Mouse (Mus musculus) brain, embryonic 18.5 days (tissue): Measurements from ENCODE around the gene Gm45808.
"Not testable (repeated sequence)": the region's sequence is repeated elsewhere in the genome, so short reads cannot be mapped to it uniquely, and the experiment has no call there.

Experiments used
- DNase-seq: peaks from one replicate; pipeline ENCODE4 v3.0.0-alpha.2; 2012; ENCODE audit warnings: low read depth, low spot score

Gm45808 gene

GRCm38 (mm10) chr7:45509181-45509882 lies 22.7 kb upstream of the Gm45808 start:
- no peak for DNase-seq

GRCm38 (mm10) chr7:45508561-45508960 lies 21.9 kb upstream of the Gm45808 start:
- DNase-seq, result no peak

GRCm38 (mm10) chr7:45507583-45507982 lies 21.0 kb upstream of the Gm45808 start:
- no peak for DNase-seq

- DNase-seq, result no peak
Observed at GRCm38 (mm10) chr7:45498427-45498826, 11.8 kb upstream of the Gm45808 start.

GRCm38 (mm10) chr7:45494548-45494947 lies 7.9 kb upstream of the Gm45808 start:
- DNase-seq, result no peak

- DNase-seq, result no peak
Observed at GRCm38 (mm10) chr7:45492951-45493350, 6.3 kb upstream of the Gm45808 start.

GRCm38 (mm10) chr7:45492225-45492844 lies 5.7 kb upstream of the Gm45808 start:
- DNase-seq, result no peak

- DNase-seq, result no peak
Observed at GRCm38 (mm10) chr7:45491264-45491663, 4.7 kb upstream of the Gm45808 start.

GRCm38 (mm10) chr7:45490822-45491221 lies 4.2 kb upstream of the Gm45808 start:
- no peak for DNase-seq

GRCm38 (mm10) chr7:45489578-45489977 lies 3.0 kb upstream of the Gm45808 start:
- no peak for DNase-seq

- DNase-seq, result no peak
Observed at GRCm38 (mm10) chr7:45488293-45489204, 1.9 kb upstream of the Gm45808 start, which contains the start of gene Dhdh. Gene Dhdh (minus strand): TSS chr7:45488805.

GRCm38 (mm10) chr7:45487861-45488292 lies 1.3 kb upstream of the Gm45808 start:
- no peak for DNase-seq

- DNase-seq, result no peak
Observed at GRCm38 (mm10) chr7:45486158-45486557, 453 bp downstream of the Gm45808 start.

GRCm38 (mm10) chr7:45484985-45485384 lies 1.6 kb downstream of the Gm45808 start:
- not testable (repeated sequence) for DNase-seq

- no peak for DNase-seq
Observed at GRCm38 (mm10) chr7:45482166-45482565, 4.4 kb downstream of the Gm45808 start.

- DNase-seq, result no peak
Observed at GRCm38 (mm10) chr7:45481374-45481927, 5.2 kb downstream of the Gm45808 start, which contains the start of gene Tulp2. Gene Tulp2 (plus strand): TSS chr7:45481877.

GRCm38 (mm10) chr7:45480310-45480709 lies 6.3 kb downstream of the Gm45808 start:
- not testable (repeated sequence) for DNase-seq

- no peak for DNase-seq
Observed at GRCm38 (mm10) chr7:45478774-45479173, 7.8 kb downstream of the Gm45808 start.

- no peak for DNase-seq
Observed at GRCm38 (mm10) chr7:45477003-45477402, 9.6 kb downstream of the Gm45808 start.

- DNase-seq, result no peak
Observed at GRCm38 (mm10) chr7:45476453-45476852, 10.2 kb downstream of the Gm45808 start.

- DNase-seq, result no peak
Observed at GRCm38 (mm10) chr7:45475291-45475969, 11.2 kb downstream of the Gm45808 start.
